Mouse (Mus musculus) midbrain, embryonic 11.5 days (tissue): Measurements from ENCODE around the gene Megf9. TPM values are rescaled to one million over a fixed set of nuclear protein-coding genes. Genes with fewer than 3 reads are reported as not detected.

ENCODE experiments used
- ATAC-seq: fragments of 200-750 bp; cut with Nextera tagmentation; 2 replicates; pipeline ENCODE4 v1.8.0; 2017; ENCODE audit warnings: moderate TSS enrichment, moderate library complexity; ENCODE audit not compliant: low FRiP score
- DNase-seq: peaks from one replicate; pipeline ENCODE4 v3.0.0; 2015; ENCODE audit warnings: low spot score; ENCODE audit errors: missing footprints
- H3K27ac ChIP-seq: fragments of 300-500 bp; sonication (generic); 2 replicates; pipeline ENCODE4 v1.5.1; 2014; ENCODE audit warnings: low read depth, low read length
- H3K27me3 ChIP-seq: fragments of 300-500 bp; sonication (generic); 2 replicates; pipeline ENCODE4 v1.6.1; 2014; ENCODE audit warnings: mild to moderate bottlenecking, low read length, moderate library complexity, mixed read lengths; ENCODE audit not compliant: control insufficient read depth, insufficient read depth
- H3K36me3 ChIP-seq: fragments of 300-500 bp; sonication (generic); 2 replicates; pipeline ENCODE4 v1.6.1; 2014; ENCODE audit warnings: mild to moderate bottlenecking, low read length, moderate library complexity, mixed read lengths; ENCODE audit not compliant: control insufficient read depth, insufficient read depth
- H3K4me1 ChIP-seq: fragments of 300-500 bp; sonication (generic); 2 replicates; pipeline ENCODE4 v1.6.1; 2014; ENCODE audit warnings: low read length; ENCODE audit not compliant: control insufficient read depth, insufficient read depth
- H3K4me2 ChIP-seq: fragments of 300-500 bp; sonication (generic); 2 replicates; pipeline ENCODE4 v1.6.1; 2014; ENCODE audit warnings: mild to moderate bottlenecking, moderate library complexity
- H3K4me3 ChIP-seq: fragments of 300-500 bp; sonication (generic); 2 replicates; pipeline ENCODE4 v1.5.1; 2014; ENCODE audit warnings: low read depth, low read length
- H3K9ac ChIP-seq: fragments of 300-500 bp; sonication (generic); 2 replicates; pipeline ENCODE4 v1.6.1; 2014; ENCODE audit warnings: low read length
- H3K9me3 ChIP-seq: fragments of 300-500 bp; sonication (generic); 2 replicates; pipeline ENCODE4 v1.6.1; 2016; ENCODE audit warnings: low read length; ENCODE audit not compliant: control insufficient read depth
- WGBS: fragments of 180-500 bp; shearing (Covaris S2); extraction: QIAGEN DNeasy Blood & Tissue Kit; methylation state at CpG from one replicate; pipeline ENCODE4 v1.1.7; 2014; 5-methylcytosine and 5-hydroxymethylcytosine counted together
- polyA plus RNA-seq: library from polyadenylated mRNA; unstranded; fragments of >200 nt; fragmentation: Nextera tagmentation; extraction: Ambion mirVana; gene quantifications from 2 replicates; pipeline ENCODE4 v1.2.1, GENCODE M21; 2014

Megf9 gene
- polyA plus RNA-seq, 1 experiment from 2014 or later = 28.6 TPM

DNA sequence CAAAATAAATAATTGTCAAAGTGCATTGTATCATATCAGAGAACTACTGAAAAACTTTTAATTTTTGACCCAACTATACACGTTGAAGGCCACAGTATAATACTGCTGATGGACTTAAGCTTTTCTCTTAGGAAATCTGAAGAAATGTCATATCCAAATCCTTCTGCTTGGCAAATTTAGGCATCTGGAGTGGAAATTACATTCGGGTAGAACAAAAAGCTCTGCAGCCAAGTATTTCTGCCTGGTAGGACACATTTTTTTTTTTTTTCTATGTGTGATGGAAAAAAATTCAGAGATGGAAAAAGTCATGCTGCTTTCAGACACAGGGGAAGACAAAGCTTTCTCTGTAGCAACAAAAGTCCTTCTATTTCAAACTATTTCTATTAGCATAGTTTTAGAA, 63.4 kb downstream of the Megf9 start:
- no peaks in the 10 kb centered on the region for H3K27me3 ChIP-seq
- no peak for DNase-seq
- H3K27ac ChIP-seq = no peak overlapping the region
- ATAC-seq = no peak
- 85% methylated on average over 2 of the region's 2 CpGs for WGBS
- no peak overlapping the region for H3K4me2 ChIP-seq
- no peaks in the 10 kb centered on the region for H3K36me3 ChIP-seq
- no peak overlapping the region for H3K9ac ChIP-seq
- H3K4me1 ChIP-seq = no peaks in the 10 kb centered on the region
- no peak overlapping the region for H3K4me3 ChIP-seq
- no peaks in the 10 kb centered on the region for H3K9me3 ChIP-seq

DNA sequence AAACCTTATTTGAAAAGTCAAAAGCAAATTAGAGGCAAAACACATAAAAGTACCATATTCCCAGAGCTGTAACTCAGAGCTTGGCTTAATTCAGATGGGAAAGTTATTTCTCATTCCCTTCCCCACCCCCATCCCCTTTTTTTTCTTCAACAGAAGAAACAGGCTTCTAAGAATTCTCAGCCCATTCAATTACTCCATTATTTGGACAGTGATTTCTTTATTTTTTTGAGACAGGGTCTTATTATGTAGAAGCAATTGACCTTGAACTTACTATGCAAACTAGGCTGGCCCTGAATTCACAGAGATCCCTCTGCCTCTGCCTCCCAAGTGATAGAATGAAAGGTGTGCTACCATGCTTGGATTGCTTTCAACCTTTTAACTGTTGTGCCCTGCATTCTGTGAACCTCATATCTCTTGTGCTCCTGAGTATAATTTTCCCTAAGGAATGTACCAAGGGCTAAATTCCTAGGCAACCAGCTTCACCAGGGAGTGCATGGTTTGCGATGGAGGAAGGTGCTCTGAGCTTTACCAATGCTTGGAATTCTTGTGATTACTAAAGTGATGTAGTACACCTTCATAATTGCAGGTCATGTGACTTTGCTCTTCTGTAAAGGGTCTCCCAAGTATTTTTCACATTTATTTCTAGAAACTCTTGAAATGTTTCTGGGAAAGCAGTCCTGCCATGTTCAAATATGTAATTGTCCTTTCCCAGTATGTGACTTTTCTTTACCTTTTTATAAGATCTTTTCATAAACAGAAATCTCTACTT, 68.7 kb downstream of the Megf9 start:
- Histone ChIP-seq H3K27me3 (no peaks in the 10 kb centered on the region), H3K4me2 (no peak overlapping the region), H3K9ac (no peak overlapping the region), H3K36me3 (no peaks in the 10 kb centered on the region), H3K4me3 (no peak overlapping the region), H3K4me1 (no peaks in the 10 kb centered on the region), H3K27ac (no peak overlapping the region), H3K9me3 (no peaks in the 10 kb centered on the region)
- ATAC-seq (no peak), DNase-seq (peak; percentile 71)
- 97% methylated on average over 1 of the region's 1 CpGs for WGBS

DNA sequence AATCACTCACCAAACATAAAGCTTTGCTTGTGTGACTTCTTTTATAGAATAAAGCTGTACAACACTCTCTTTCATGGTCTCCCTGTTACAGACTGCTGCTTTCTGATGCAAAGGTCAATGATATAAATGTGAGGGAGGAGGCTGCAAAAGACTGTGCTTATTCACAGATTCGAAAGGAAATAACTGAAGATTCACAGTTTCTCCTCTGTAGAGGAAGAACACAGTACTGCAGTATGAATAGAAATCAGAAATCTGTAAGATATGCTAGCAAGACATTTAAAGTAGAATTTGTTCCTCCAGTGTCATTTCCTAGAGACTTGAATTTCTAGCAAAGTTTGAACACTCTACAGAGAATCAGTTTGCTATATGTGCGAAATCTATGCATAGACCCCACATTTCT, 71.5 kb downstream of the Megf9 start:
- Histone ChIP-seq H3K4me3 (no peak overlapping the region), H3K4me2 (no peak overlapping the region), H3K9me3 (no peaks in the 10 kb centered on the region), H3K4me1 (no peaks in the 10 kb centered on the region), H3K36me3 (no peaks in the 10 kb centered on the region), H3K9ac (no peak overlapping the region), H3K27me3 (no peaks in the 10 kb centered on the region), H3K27ac (no peak overlapping the region)
- 87% methylated on average over 2 of the region's 2 CpGs for WGBS
- ATAC-seq = no peak
- DNase-seq = no peak

DNA sequence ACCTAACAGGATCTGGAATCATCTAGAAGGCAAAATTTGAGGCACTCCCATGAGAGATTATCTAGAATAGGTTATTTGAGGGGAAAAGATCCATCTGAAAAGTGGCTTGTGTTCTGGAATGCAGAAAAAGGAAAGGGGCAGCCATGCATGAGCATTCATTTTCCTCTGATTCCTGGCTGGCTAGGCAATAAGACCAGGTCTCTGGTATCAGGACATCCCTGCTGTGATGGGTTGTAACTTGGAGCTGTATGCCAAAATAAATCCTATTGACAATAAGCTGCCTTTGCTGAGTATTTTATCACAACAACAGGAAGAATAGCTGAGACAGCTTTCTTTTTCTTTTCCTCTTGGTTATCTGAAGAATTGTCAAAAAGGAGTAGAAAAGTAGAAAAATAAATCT, 73.4 kb downstream of the Megf9 start:
- Histone ChIP-seq H3K9me3 (no peaks in the 10 kb centered on the region), H3K36me3 (no peaks in the 10 kb centered on the region), H3K4me2 (no peak overlapping the region), H3K4me3 (no peak overlapping the region), H3K27me3 (no peaks in the 10 kb centered on the region), H3K4me1 (no peaks in the 10 kb centered on the region), H3K9ac (no peak overlapping the region), H3K27ac (no peak overlapping the region)
- ATAC-seq = no peak
- no peak for DNase-seq

DNA sequence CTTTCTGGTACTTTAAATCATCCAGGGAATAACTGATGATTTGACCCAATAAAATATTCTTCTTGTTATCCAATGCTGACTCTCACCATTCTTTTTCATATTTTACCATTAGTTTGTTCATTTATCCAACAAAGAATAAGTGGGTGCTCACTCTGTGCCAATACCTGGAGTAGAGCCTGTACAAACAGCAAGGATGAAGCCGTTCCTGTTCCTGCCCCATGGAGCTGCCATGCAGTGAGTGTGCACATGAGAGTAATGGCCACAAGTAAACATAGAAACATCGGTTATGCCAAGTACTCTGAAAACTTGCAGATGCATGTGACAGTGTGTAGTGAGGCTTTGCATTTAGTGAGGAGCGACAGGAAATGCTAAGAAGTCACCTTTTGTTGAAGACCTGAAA, 82.6 kb downstream of the Megf9 start:
- H3K27ac ChIP-seq = no peak overlapping the region
- H3K9ac ChIP-seq = no peak overlapping the region
- no peaks in the 10 kb centered on the region for H3K9me3 ChIP-seq
- ATAC-seq = 0 out of 2 replicates have a peak, but pooled peaks have one; percentile 40
- WGBS = 87% methylated on average over 3 of the region's 3 CpGs
- no peaks in the 10 kb centered on the region for H3K36me3 ChIP-seq
- H3K4me3 ChIP-seq = no peak overlapping the region
- H3K27me3 ChIP-seq = no peaks in the 10 kb centered on the region
- no peak overlapping the region for H3K4me2 ChIP-seq
- H3K4me1 ChIP-seq = no peaks in the 10 kb centered on the region
- no peak for DNase-seq

DNA sequence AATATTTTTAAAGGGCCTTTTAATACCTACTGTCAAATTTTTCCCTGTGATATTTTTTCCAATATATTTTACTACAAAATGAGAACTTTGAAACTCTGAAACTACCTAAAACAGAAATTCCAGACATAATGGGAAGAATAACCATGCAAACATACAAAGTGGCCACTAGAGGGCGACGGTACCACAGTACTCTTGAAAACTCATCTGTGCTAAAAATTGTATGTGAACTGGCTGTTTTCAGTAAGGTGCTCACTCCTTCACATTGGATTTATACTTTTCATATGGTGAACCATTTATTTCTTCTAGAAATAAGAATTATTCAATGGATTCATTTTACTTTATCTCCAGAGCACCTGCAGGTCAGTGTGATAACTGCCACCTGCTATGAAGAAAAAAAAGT, 83.0 kb downstream of the Megf9 start:
- Histone ChIP-seq H3K27me3 (no peaks in the 10 kb centered on the region), H3K4me2 (no peak overlapping the region), H3K9ac (no peak overlapping the region), H3K4me1 (no peaks in the 10 kb centered on the region), H3K4me3 (no peak overlapping the region), H3K9me3 (no peaks in the 10 kb centered on the region), H3K27ac (no peak overlapping the region), H3K36me3 (no peaks in the 10 kb centered on the region)
- peak; percentile 92 for DNase-seq
- no peak for ATAC-seq
- 1% methylated on average over 2 of the region's 2 CpGs for WGBS

DNA sequence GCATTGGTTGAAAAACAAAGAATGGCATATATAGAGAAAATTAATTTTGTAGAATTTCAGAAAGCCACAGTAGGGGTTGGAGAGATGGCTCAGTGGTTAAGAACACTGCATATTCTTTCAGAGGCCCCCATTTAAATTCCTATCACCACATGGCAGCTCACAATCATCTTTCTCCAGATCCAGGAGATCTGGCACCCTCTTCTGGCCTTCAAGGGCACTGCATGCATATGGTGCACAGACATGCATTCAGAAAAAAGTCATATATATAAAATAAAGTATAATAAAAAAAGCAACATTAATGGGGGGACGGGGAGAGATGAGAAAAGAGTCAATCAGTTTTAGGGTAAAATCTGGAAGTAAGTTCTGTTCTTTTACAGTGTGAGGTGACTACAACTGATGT, 85.1 kb downstream of the Megf9 start:
- Histone ChIP-seq H3K4me3 (no peak overlapping the region), H3K9ac (no peak overlapping the region), H3K4me2 (no peak overlapping the region), H3K4me1 (no peaks in the 10 kb centered on the region), H3K27me3 (no peaks in the 10 kb centered on the region), H3K9me3 (no peaks in the 10 kb centered on the region), H3K36me3 (no peaks in the 10 kb centered on the region), H3K27ac (no peak overlapping the region)
- WGBS = 80% methylated on average over 1 of the region's 1 CpGs
- DNase-seq (no peak), ATAC-seq (no peak)

DNA sequence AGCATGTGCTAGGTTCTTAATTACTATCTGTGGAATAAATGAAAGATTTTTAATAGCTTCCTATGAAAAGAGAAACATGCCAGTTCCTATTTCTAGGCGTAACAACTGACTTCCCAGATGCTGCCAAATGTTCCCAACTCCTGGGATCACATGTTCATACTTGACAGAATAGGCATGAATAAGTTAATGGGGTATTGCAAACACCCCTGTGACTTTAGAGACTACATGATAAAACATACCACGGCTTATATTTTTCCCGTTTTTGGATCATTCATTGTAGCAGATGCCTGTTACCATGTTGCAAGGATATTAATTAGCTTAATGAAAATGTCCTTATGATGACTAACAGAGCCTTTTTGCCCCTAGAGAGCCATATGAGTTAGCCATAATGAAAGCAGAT, 88.0 kb downstream of the Megf9 start:
- DNase-seq (no peak), ATAC-seq (no peak)
- no peaks in the 10 kb centered on the region for H3K9me3 ChIP-seq
- H3K4me1 ChIP-seq = no peaks in the 10 kb centered on the region
- no peak overlapping the region for H3K4me3 ChIP-seq
- H3K36me3 ChIP-seq = no peaks in the 10 kb centered on the region
- no peak overlapping the region for H3K9ac ChIP-seq
- H3K27ac ChIP-seq = no peak overlapping the region
- 95% methylated on average over 3 of the region's 3 CpGs for WGBS
- no peak overlapping the region for H3K4me2 ChIP-seq
- H3K27me3 ChIP-seq = no peaks in the 10 kb centered on the region

DNA sequence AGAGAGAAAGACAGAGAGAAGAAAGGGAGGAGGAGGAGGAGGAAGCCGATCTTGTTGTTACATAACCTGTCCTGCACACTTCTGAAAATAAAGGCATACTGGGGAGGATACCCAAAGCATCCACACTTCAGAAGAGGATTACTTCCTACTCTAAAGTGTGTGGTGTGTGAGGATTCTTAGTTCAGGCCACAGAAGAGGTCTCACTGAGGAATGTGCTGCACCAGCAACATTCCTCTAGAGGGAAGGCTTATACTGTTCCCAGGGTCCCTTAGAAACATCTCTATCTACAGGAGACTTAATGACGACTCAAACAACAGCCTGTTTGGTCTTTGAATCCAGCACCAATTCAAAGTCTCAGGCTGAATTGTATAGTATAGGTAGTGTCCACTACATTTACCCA, 114.6 kb downstream of the Megf9 start:
- ATAC-seq (no peak), DNase-seq (no peak)
- no peak overlapping the region for H3K9ac ChIP-seq
- no peaks in the 10 kb centered on the region for H3K36me3 ChIP-seq
- H3K4me3 ChIP-seq = no peak overlapping the region
- H3K9me3 ChIP-seq = no peaks in the 10 kb centered on the region
- no peak overlapping the region for H3K27ac ChIP-seq
- no peak overlapping the region for H3K4me2 ChIP-seq
- no peaks in the 10 kb centered on the region for H3K4me1 ChIP-seq
- H3K27me3 ChIP-seq = no peaks in the 10 kb centered on the region
- 55% methylated on average over 2 of the region's 2 CpGs for WGBS
